In genomic region chr5:146229869-146230650, GRCm38 (mm10) we compare ENCODE assay signal across 10 mouse cellular contexts. TPM values are rescaled to one million over a fixed set of nuclear protein-coding genes. Genes with fewer than 3 reads are reported as not detected.
DNase-seq lines count a peak whose midpoint lies in the region; ATAC-seq and TF ChIP-seq lines count a peak whose summit lies in the region.
"Had no signal": no experiment of that assay in that cellular context is flagged by ENCODE, and none has a peak within 500 bp of the region (broad histone marks: within the 10 kb centered on the region; RNA-seq: fewer than 3 reads in every experiment).

No protein-coding gene starts in this region.

- H3K4me3 ChIP-seq in left cerebral cortex, adult 2 months = peak overlapping the region; percentile 70
- H3K4me3 ChIP-seq in embryonic fibroblast, embryonic 13.5 days (ENCODE audit: insufficient read depth, low read length) = peak overlapping the region; percentile 0; the same call in 1 of the 2 replicates
- H3K4me3 ChIP-seq in intestine, postnatal 0 days (ENCODE audit: low read depth, low read length) = peak overlapping the region; percentile 81
- H3K4me3 ChIP-seq in neural tube, embryonic 14.5 days (ENCODE audit: low read depth, low read length) = peak overlapping the region; percentile 72

- H3K27me3 ChIP-seq in intestine, postnatal 0 days (replicated peaks; ENCODE audit: control insufficient read depth, insufficient read depth, low read length) = no peaks in the 10 kb centered on the region
- no peaks in the 10 kb centered on the region for H3K27me3 ChIP-seq in neural tube, embryonic 14.5 days (ENCODE audit: control insufficient read depth, insufficient read depth, low read length)

- no peak for DNase-seq in left cerebral cortex, adult 2 months (ENCODE audit: extremely low spot score in 1 of 2, low spot score in 2 of 2)
- DNase-seq in left cerebral cortex, postnatal 14 days (ENCODE audit: low spot score in 2 of 2) = no peak
- no peak for DNase-seq in spleen, adult 12 weeks (ENCODE audit: low spot score)
- no peak for DNase-seq in yolk sac, embryonic 10.5 days (ENCODE audit: low spot score)
- DNase-seq in gastrocnemius, postnatal 10 days = no peak

- intact Hi-C loops in left cerebral cortex, adult 2 months (cut with DNase I) = loop anchor here (1.0 to 5.0 kb wide), 3 partner anchors 9 to 57 kb away; partner anchors contain the start of gene Rnf6
- intact Hi-C loops in left cerebral cortex, postnatal 14 days (cut with DNase I) = no loop called here

- no peak for TF ChIP-seq CTCF in left cerebral cortex, adult 2 months (IDR thresholded peaks at IDR 0.05)
- TF ChIP-seq CTCF in embryonic fibroblast, embryonic 13.5 days (IDR thresholded peaks at IDR 0.05; ENCODE audit: borderline replicate concordance, insufficient read depth, low read length) = no peak
- TF ChIP-seq CTCF in intestine, postnatal 0 days (IDR thresholded peaks at IDR 0.05; ENCODE audit: low read depth) = no peak

- peak overlapping the region; percentile 80 for H3K4me2 ChIP-seq in intestine, postnatal 0 days (replicated peaks; ENCODE audit: low read depth)
- H3K4me2 ChIP-seq in neural tube, embryonic 14.5 days (ENCODE audit: low read depth, low read length) = peak overlapping the region; percentile 59

- no peaks in the 10 kb centered on the region; the same call in 1 of the 2 replicates for H3K4me1 ChIP-seq in embryonic fibroblast, embryonic 13.5 days (ENCODE audit: control insufficient read depth, insufficient read depth, low read length)
- H3K4me1 ChIP-seq in intestine, postnatal 0 days (replicated peaks; ENCODE audit: control insufficient read depth, insufficient read depth, low read length) = 0 out of 2 replicates have a peak, but pooled peaks cover 4% of the 10 kb centered on the region
- H3K4me1 ChIP-seq in neural tube, embryonic 14.5 days (ENCODE audit: control insufficient read depth, insufficient read depth, low read length) = peaks cover 13% of the 10 kb centered on the region

- TF ChIP-seq POLR2A in embryonic fibroblast, embryonic 13.5 days (IDR thresholded peaks at IDR 0.05; ENCODE audit: low read depth, low read length) = no peak

- no peaks in the 10 kb centered on the region for H3K9me3 ChIP-seq in intestine, postnatal 0 days (ENCODE audit: control insufficient read depth)
- H3K9me3 ChIP-seq in neural tube, embryonic 14.5 days (ENCODE audit: control insufficient read depth, low read length) = no peaks in the 10 kb centered on the region

- WGBS in intestine, postnatal 0 days = 53% methylated on average over 17 of the region's 17 CpGs
- WGBS in neural tube, embryonic 14.5 days = 58% methylated on average over 17 of the region's 17 CpGs

- no peak for ATAC-seq in intestine, postnatal 0 days
- ATAC-seq in neural tube, embryonic 14.5 days (ENCODE audit: low read depth) = peak; percentile 0; the same call in 1 of the 2 replicates

- H3K9ac ChIP-seq in intestine, postnatal 0 days (ENCODE audit: low read depth, low read length) = 0 out of 2 replicates have a peak overlapping the region, but pooled peaks have one; percentile 75
- H3K9ac ChIP-seq in neural tube, embryonic 14.5 days (replicated peaks; ENCODE audit: low read depth, low read length) = peak overlapping the region; percentile 82; the same call in 1 of the 2 replicates

- peak overlapping the region; percentile 94; the same call in 1 of the 2 replicates for H3K27ac ChIP-seq in left cerebral cortex, adult 2 months
- H3K27ac ChIP-seq in embryonic fibroblast, embryonic 13.5 days (ENCODE audit: insufficient read depth, low read length) = no peak overlapping the region
- H3K27ac ChIP-seq in intestine, postnatal 0 days (ENCODE audit: low read depth, low read length) = no peak overlapping the region
- H3K27ac ChIP-seq in neural tube, embryonic 14.5 days (ENCODE audit: low read depth, low read length) = peak overlapping the region; percentile 89; the same call in 1 of the 2 replicates

- H3K36me3 ChIP-seq in intestine, postnatal 0 days (ENCODE audit: control insufficient read depth, insufficient read depth) = no peaks in the 10 kb centered on the region
- no peaks in the 10 kb centered on the region for H3K36me3 ChIP-seq in neural tube, embryonic 14.5 days (ENCODE audit: control insufficient read depth, insufficient read depth, low read length)

RNA-seq across cellular contexts. Expression of gene Cdk8, which starts 1.0 kb away (rescaled TPM):
- total RNA-seq in left cerebral cortex, adult 2 months (2021) = 10 to 100 TPM; 42.6 to 44.0 TPM
- 10 to 100 TPM; 42.2 to 45.8 TPM for total RNA-seq in left cerebral cortex, postnatal 14 days (2021)
- 53.0 and 54.3 TPM in 2 replicates for polyA plus RNA-seq in embryonic fibroblast, embryonic 13.5 days (2011; ENCODE audit: insufficient read length, low read depth, missing spikeins)
- 24.6 and 27.3 TPM in 2 replicates for polyA plus RNA-seq in intestine, postnatal 0 days (2015; fragmentation: Nextera tagmentation; extraction: Ambion mirVana)
- 26.1 and 30.9 TPM in 2 replicates for polyA plus RNA-seq in neural tube, embryonic 14.5 days (2014; fragmentation: Nextera tagmentation; extraction: Ambion mirVana)
- 10 to 100 TPM; 20.5 to 27.2 TPM for total RNA-seq in gastrocnemius, postnatal 10 days (2021)

RNA-seq across cellular contexts. Expression of gene Rnf6, which starts 8.7 kb away (rescaled TPM):
- 10 to 100 TPM; 76.0 to 80.1 TPM for total RNA-seq in left cerebral cortex, adult 2 months (2021)
- total RNA-seq in left cerebral cortex, postnatal 14 days (2021) = 10 to 100 TPM; 51.5 to 55.7 TPM
- 68.8 and 72.9 TPM in 2 replicates for polyA plus RNA-seq in embryonic fibroblast, embryonic 13.5 days (2011; ENCODE audit: insufficient read length, low read depth, missing spikeins)
- 34.6 and 38.6 TPM in 2 replicates for polyA plus RNA-seq in intestine, postnatal 0 days (2015; fragmentation: Nextera tagmentation; extraction: Ambion mirVana)
- polyA plus RNA-seq in neural tube, embryonic 14.5 days (2014; fragmentation: Nextera tagmentation; extraction: Ambion mirVana) = 24.7 and 28.7 TPM in 2 replicates
- 10 to 100 TPM; 38.7 to 43.0 TPM for total RNA-seq in gastrocnemius, postnatal 10 days (2021)

RNA-seq across cellular contexts. Expression of gene 1700001J03Rik, which starts 45.0 kb away (rescaled TPM):
- 1 to 10 TPM; 1.2 to 1.7 TPM for total RNA-seq in left cerebral cortex, adult 2 months (2021)
- 1 to 10 TPM in 1 of 2 experiments, under 1 TPM in 1; 0.44 to 1.1 TPM for total RNA-seq in left cerebral cortex, postnatal 14 days (2021)
- not detected in 2 replicates for polyA plus RNA-seq in embryonic fibroblast, embryonic 13.5 days (2011; ENCODE audit: insufficient read length, low read depth, missing spikeins)
- polyA plus RNA-seq in intestine, postnatal 0 days (2015; fragmentation: Nextera tagmentation; extraction: Ambion mirVana) = 0.35 TPM in 1 of 2 replicates, not detected in the other
- polyA plus RNA-seq in neural tube, embryonic 14.5 days (2014; fragmentation: Nextera tagmentation; extraction: Ambion mirVana) = not detected in 2 replicates
- total RNA-seq in gastrocnemius, postnatal 10 days (2021) = under 1 TPM; 0.65 to 0.87 TPM

RNA-seq across cellular contexts. Expression of gene Gm6309, which starts 59.5 kb away (rescaled TPM):
- not detected for total RNA-seq in left cerebral cortex, adult 2 months (2021)
- total RNA-seq in left cerebral cortex, postnatal 14 days (2021) = not detected
- polyA plus RNA-seq in embryonic fibroblast, embryonic 13.5 days (2011; ENCODE audit: insufficient read length, low read depth, missing spikeins) = not detected in 2 replicates
- not detected in 2 replicates for polyA plus RNA-seq in intestine, postnatal 0 days (2015; fragmentation: Nextera tagmentation; extraction: Ambion mirVana)
- not detected in 2 replicates for polyA plus RNA-seq in neural tube, embryonic 14.5 days (2014; fragmentation: Nextera tagmentation; extraction: Ambion mirVana)
- not detected for total RNA-seq in gastrocnemius, postnatal 10 days (2021)
- polyA plus RNA-seq: brain, embryonic 14.5 days; kidney, adult 2 months had no signal

Comparison
In these comparisons a context has a peak if more than half of its experiments do, and no peak if none do; other contexts are left out.
1. H3K27ac ChIP-seq: peak in left cerebral cortex, adult 2 months (single experiment) and neural tube, embryonic 14.5 days (single experiment); none in embryonic fibroblast, embryonic 13.5 days (single experiment) and intestine, postnatal 0 days (single experiment).
2. H3K4me3 ChIP-seq: peak in every context shown above with its lines; median percentile 81 in intestine, postnatal 0 days; 72 in neural tube, embryonic 14.5 days; 70 in left cerebral cortex, adult 2 months; 0 in embryonic fibroblast, embryonic 13.5 days.